Mouse (Mus musculus): ENCODE data around the gene Mad2l1bp. TPM values are rescaled to one million over a fixed set of nuclear protein-coding genes. Genes with fewer than 3 reads are reported as not detected.

Gene Mad2l1bp
- polyA plus RNA-seq, 1 experiment: 16.5 TPM

DNA sequence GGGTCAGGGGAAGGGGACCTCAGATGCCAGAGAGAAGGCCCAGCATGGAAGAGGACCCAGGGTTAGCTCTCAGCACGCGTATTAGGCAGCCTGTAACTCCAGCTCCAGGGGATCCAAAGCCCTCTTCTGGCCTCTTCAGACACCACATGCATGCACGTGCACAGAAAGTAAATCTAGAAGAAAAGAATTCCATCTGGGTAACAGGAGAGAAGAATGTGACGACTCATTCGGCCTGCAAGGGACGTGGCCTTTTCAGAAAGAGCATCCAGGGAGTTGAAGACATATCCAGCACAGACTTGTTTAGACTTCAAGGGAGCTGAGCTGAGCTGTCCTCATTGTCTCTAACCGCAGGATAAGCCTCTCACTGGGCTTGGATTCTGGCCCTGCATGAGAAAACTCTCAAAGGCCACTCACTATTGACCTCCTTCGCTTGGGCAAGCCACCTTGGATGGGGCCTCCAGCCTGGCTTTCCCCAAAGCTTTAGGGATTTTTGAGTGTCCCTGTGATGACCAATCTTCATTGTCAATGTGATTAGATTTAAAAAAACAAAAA, 50.7 kb downstream of the Mad2l1bp start:
- Histone ChIP-seq H3K36me3 (ENCODE audit: control insufficient read depth, insufficient read depth, low read length) (no peaks in the 10 kb centered on the region), H3K27me3 (ENCODE audit: control insufficient read depth, insufficient read depth, low read length) (no peaks in the 10 kb centered on the region), H3K4me3 (ENCODE audit: extremely low read depth, insufficient read depth, insufficient read length) (no peak overlapping the region), H3K27ac (ENCODE audit: insufficient read depth, low read length) (no peak overlapping the region), H3K4me1 (ENCODE audit: control insufficient read depth, insufficient read depth, insufficient read length) (peaks cover 4% of the 10 kb centered on the region; the same call in 1 of the 2 replicates)
- no peak for DNase-seq (ENCODE audit: low read depth in 1 of 2, low spot score in 2 of 2)
- TF ChIP-seq CTCF (IDR thresholded peaks at IDR 0.05; ENCODE audit: extremely low read depth, insufficient read depth, insufficient read length, insufficient replicate concordance): no peak
- TF ChIP-seq POLR2A (IDR thresholded peaks at IDR 0.05; ENCODE audit: low read depth, low read length): no peak
- 85% methylated on average over 8 of the region's 8 CpGs for WGBS

- Histone ChIP-seq H3K4me1 (ENCODE audit: control insufficient read depth, insufficient read depth, insufficient read length) (peaks cover 4% of the 10 kb centered on the region; the same call in 1 of the 2 replicates), H3K36me3 (ENCODE audit: control insufficient read depth, insufficient read depth, low read length) (no peaks in the 10 kb centered on the region), H3K27me3 (ENCODE audit: control insufficient read depth, insufficient read depth, low read length) (no peaks in the 10 kb centered on the region), H3K4me3 (ENCODE audit: extremely low read depth, insufficient read depth, insufficient read length) (no peak overlapping the region), H3K27ac (ENCODE audit: insufficient read depth, low read length) (no peak overlapping the region)
- DNase-seq (ENCODE audit: low read depth in 1 of 2, low spot score in 2 of 2): no peak
- 92% methylated on average over 9 of the region's 9 CpGs for WGBS
- TF ChIP-seq POLR2A (IDR thresholded peaks at IDR 0.05; ENCODE audit: low read depth, low read length): no peak
- no peak for TF ChIP-seq CTCF (IDR thresholded peaks at IDR 0.05; ENCODE audit: extremely low read depth, insufficient read depth, insufficient read length, insufficient replicate concordance)
Measured at GRCm38 (mm10) chr17:46101906-46102305, 51.4 kb downstream of the Mad2l1bp start.

GRCm38 (mm10) chr17:46098525-46098924, 54.8 kb downstream of the Mad2l1bp start:
- Histone ChIP-seq H3K36me3 (ENCODE audit: control insufficient read depth, insufficient read depth, low read length) (no peaks in the 10 kb centered on the region), H3K4me3 (ENCODE audit: extremely low read depth, insufficient read depth, insufficient read length) (no peak overlapping the region), H3K27me3 (ENCODE audit: control insufficient read depth, insufficient read depth, low read length) (no peaks in the 10 kb centered on the region), H3K27ac (ENCODE audit: insufficient read depth, low read length) (no peak overlapping the region), H3K4me1 (ENCODE audit: control insufficient read depth, insufficient read depth, insufficient read length) (no peaks in the 10 kb centered on the region)
- WGBS: 80% methylated on average over 8 of the region's 8 CpGs
- TF ChIP-seq CTCF (IDR thresholded peaks at IDR 0.05; ENCODE audit: extremely low read depth, insufficient read depth, insufficient read length, insufficient replicate concordance) (no peak), POLR2A (IDR thresholded peaks at IDR 0.05; ENCODE audit: low read depth, low read length) (no peak)
- no peak for DNase-seq (ENCODE audit: low read depth in 1 of 2, low spot score in 2 of 2)

Other genes starting within 250 kb of the Mad2l1bp start
- gene Vegfa, start 121.2 kb downstream of the Mad2l1bp start, polyA plus RNA-seq (2012; rRNA removed): 92.9 and 106 TPM in 2 replicates
- 27.4 and 29.7 TPM in 2 replicates for gene Mrps18a, start 42.6 kb downstream of the Mad2l1bp start, polyA plus RNA-seq (2012; rRNA removed)
- 0.58 and 2.1 TPM in 2 replicates for gene Rsph9, start 9.3 kb downstream of the Mad2l1bp start, polyA plus RNA-seq (2012; rRNA removed)
- 176 and 177 TPM in 2 replicates for gene Gtpbp2, start 7.5 kb upstream of the Mad2l1bp start, polyA plus RNA-seq (2012; rRNA removed)
- gene Polh, start 49.1 kb upstream of the Mad2l1bp start, polyA plus RNA-seq (2012; rRNA removed): 5.2 and 5.6 TPM in 2 replicates
- 14.7 and 16.8 TPM in 2 replicates for gene Xpo5, start 49.2 kb upstream of the Mad2l1bp start, polyA plus RNA-seq (2012; rRNA removed)
- 30.0 and 33.6 TPM in 2 replicates for gene Polr1c, start 94.5 kb upstream of the Mad2l1bp start, polyA plus RNA-seq (2012; rRNA removed)
- 128 and 138 TPM in 2 replicates for gene Yipf3, start 94.5 kb upstream of the Mad2l1bp start, polyA plus RNA-seq (2012; rRNA removed)
- gene Lrrc73, start 100.0 kb upstream of the Mad2l1bp start, polyA plus RNA-seq (2012; rRNA removed): 0.82 and 0.89 TPM in 2 replicates
- gene Tjap1, start 129.5 kb upstream of the Mad2l1bp start, polyA plus RNA-seq (2012; rRNA removed): 28.8 and 40.4 TPM in 2 replicates
- 0.46 and 0.50 TPM in 2 replicates for gene Dlk2, start 143.9 kb upstream of the Mad2l1bp start, polyA plus RNA-seq (2012; rRNA removed)
- gene Abcc10, start 174.8 kb upstream of the Mad2l1bp start, polyA plus RNA-seq (2012; rRNA removed): 15.4 and 23.3 TPM in 2 replicates
- gene Zfp318, start 230.2 kb upstream of the Mad2l1bp start, polyA plus RNA-seq (2012; rRNA removed): 37.6 and 55.4 TPM in 2 replicates